Mouse (Mus musculus) liver, embryonic 16.5 days (tissue): ENCODE results near the gene Dram1. TPM values are rescaled to one million over a fixed set of nuclear protein-coding genes. Genes with fewer than 3 reads are reported as not detected.

Source experiments
- ATAC-seq: fragments of 200-750 bp; cut with Nextera tagmentation; 2 replicates; pipeline ENCODE4 v1.8.0; 2017; ENCODE audit warnings: low read depth, mild to moderate bottlenecking, moderate number of reproducible peaks, moderate library complexity
- H3K27ac ChIP-seq: fragments of 300-500 bp; sonication (generic); 2 replicates; pipeline ENCODE4 v1.5.1; 2014; ENCODE audit warnings: mild to moderate bottlenecking, low read length
- H3K27me3 ChIP-seq: fragments of 300-500 bp; sonication (generic); 2 replicates; pipeline ENCODE4 v1.6.1; 2014; ENCODE audit warnings: low read depth, low read length, mixed read lengths; ENCODE audit not compliant: control insufficient read depth, insufficient read depth
- H3K36me3 ChIP-seq: fragments of 300-500 bp; sonication (generic); 2 replicates; pipeline ENCODE4 v1.6.1; 2014; ENCODE audit warnings: mild to moderate bottlenecking; ENCODE audit not compliant: control insufficient read depth, insufficient read depth
- H3K4me1 ChIP-seq: fragments of 300-500 bp; sonication (generic); 2 replicates; pipeline ENCODE4 v1.6.1; 2014; ENCODE audit warnings: low read depth, low read length, mixed read lengths; ENCODE audit not compliant: control insufficient read depth
- H3K4me2 ChIP-seq: fragments of 300-500 bp; sonication (generic); 2 replicates; pipeline ENCODE4 v1.6.1; 2014; ENCODE audit warnings: low read depth, low read length, mixed read lengths
- H3K4me3 ChIP-seq: fragments of 300-500 bp; sonication (generic); 2 replicates; pipeline ENCODE4 v1.5.1; 2014; ENCODE audit warnings: low read depth, mild to moderate bottlenecking, low read length
- H3K9ac ChIP-seq: fragments of 300-500 bp; sonication (generic); 2 replicates; pipeline ENCODE4 v1.6.1; 2014; ENCODE audit warnings: low read depth, low read length
- H3K9me3 ChIP-seq: fragments of 300-500 bp; sonication (generic); replicated peaks from 2 replicates; pipeline ENCODE4 v1.6.1; 2016; ENCODE audit warnings: low read length; ENCODE audit not compliant: control insufficient read depth
- WGBS: fragments of 180-500 bp; shearing (Covaris S2); extraction: QIAGEN DNeasy Blood & Tissue Kit; methylation state at CpG from one replicate; pipeline ENCODE4 v1.1.7; 2014; ENCODE audit not compliant: insufficient replicate concordance; 5-methylcytosine and 5-hydroxymethylcytosine counted together
- polyA plus RNA-seq: library from polyadenylated mRNA; unstranded; fragments of >200 nt; fragmentation: Nextera tagmentation; extraction: Ambion mirVana; gene quantifications from 2 replicates; pipeline ENCODE4 v1.2.1, GENCODE M21; 2015

The Dram1 gene
- polyA plus RNA-seq, 1 experiment from 2014 or later: 2.5 TPM

GRCm38 (mm10) chr10:88409751-88410150 lies 30.9 kb upstream of the Dram1 start:
- no peaks in the 10 kb centered on the region for H3K4me1 ChIP-seq
- no peaks in the 10 kb centered on the region for H3K36me3 ChIP-seq
- 31% methylated on average over 2 of the region's 2 CpGs for WGBS
- H3K4me3 ChIP-seq: no peak overlapping the region
- H3K4me2 ChIP-seq: no peak overlapping the region
- no peak overlapping the region for H3K9ac ChIP-seq
- no peak overlapping the region for H3K27ac ChIP-seq
- H3K9me3 ChIP-seq: no peaks in the 10 kb centered on the region
- H3K27me3 ChIP-seq: no peaks in the 10 kb centered on the region
- ATAC-seq: no peak

GRCm38 (mm10) chr10:88407875-88408631 lies 29.2 kb upstream of the Dram1 start:
- H3K27ac ChIP-seq: no peak overlapping the region
- no peaks in the 10 kb centered on the region for H3K36me3 ChIP-seq
- no peak overlapping the region for H3K9ac ChIP-seq
- no peak overlapping the region for H3K4me3 ChIP-seq
- no peaks in the 10 kb centered on the region for H3K4me1 ChIP-seq
- H3K4me2 ChIP-seq: no peak overlapping the region
- no peaks in the 10 kb centered on the region for H3K27me3 ChIP-seq
- H3K9me3 ChIP-seq: no peaks in the 10 kb centered on the region
- 73% methylated on average over 12 of the region's 12 CpGs for WGBS
- no peak for ATAC-seq

- Histone ChIP-seq H3K36me3 (no peaks in the 10 kb centered on the region), H3K4me2 (no peak overlapping the region), H3K27ac (no peak overlapping the region), H3K9me3 (no peaks in the 10 kb centered on the region), H3K27me3 (no peaks in the 10 kb centered on the region), H3K4me3 (no peak overlapping the region), H3K9ac (no peak overlapping the region), H3K4me1 (no peaks in the 10 kb centered on the region)
- no peak for ATAC-seq
- 75% methylated on average over 7 of the region's 7 CpGs for WGBS
Measured at GRCm38 (mm10) chr10:88405812-88406211, 26.9 kb upstream of the Dram1 start.

GRCm38 (mm10) chr10:88404220-88404619 lies 25.3 kb upstream of the Dram1 start:
- 60% methylated on average over 6 of the region's 6 CpGs for WGBS
- H3K9me3 ChIP-seq: no peaks in the 10 kb centered on the region
- ATAC-seq: no peak
- H3K4me3 ChIP-seq: no peak overlapping the region
- H3K4me2 ChIP-seq: no peak overlapping the region
- H3K4me1 ChIP-seq: no peaks in the 10 kb centered on the region
- no peaks in the 10 kb centered on the region for H3K27me3 ChIP-seq
- no peak overlapping the region for H3K27ac ChIP-seq
- no peak overlapping the region for H3K9ac ChIP-seq
- H3K36me3 ChIP-seq: no peaks in the 10 kb centered on the region

- Histone ChIP-seq H3K9ac (no peak overlapping the region), H3K9me3 (no peaks in the 10 kb centered on the region), H3K27me3 (no peaks in the 10 kb centered on the region), H3K36me3 (no peaks in the 10 kb centered on the region), H3K4me2 (no peak overlapping the region), H3K4me1 (no peaks in the 10 kb centered on the region), H3K4me3 (no peak overlapping the region), H3K27ac (no peak overlapping the region)
- no peak for ATAC-seq
- WGBS: 75% methylated on average over 4 of the region's 4 CpGs
Measured at GRCm38 (mm10) chr10:88403021-88403420, 24.1 kb upstream of the Dram1 start.

- 54% methylated on average over 5 of the region's 5 CpGs for WGBS
- ATAC-seq: no peak
- H3K36me3 ChIP-seq: no peaks in the 10 kb centered on the region
Measured at GRCm38 (mm10) chr10:88399271-88399670, 20.4 kb upstream of the Dram1 start.

GRCm38 (mm10) chr10:88398668-88399243 lies 19.9 kb upstream of the Dram1 start:
- no peak for ATAC-seq
- Histone ChIP-seq H3K4me1 (no peaks in the 10 kb centered on the region), H3K4me2 (no peak overlapping the region), H3K27ac (no peak overlapping the region), H3K9ac (no peak overlapping the region), H3K36me3 (no peaks in the 10 kb centered on the region), H3K27me3 (no peaks in the 10 kb centered on the region), H3K4me3 (no peak overlapping the region), H3K9me3 (no peaks in the 10 kb centered on the region)
- WGBS: 42% methylated on average over 6 of the region's 6 CpGs

More at GRCm38 (mm10) chr10:88399271-88399670, 20.4 kb upstream of the Dram1 start:
- Histone ChIP-seq H3K4me2 (no peak overlapping the region), H3K9me3 (no peaks in the 10 kb centered on the region), H3K4me1 (no peaks in the 10 kb centered on the region), H3K27me3 (no peaks in the 10 kb centered on the region), H3K9ac (no peak overlapping the region), H3K4me3 (no peak overlapping the region), H3K27ac (no peak overlapping the region)

- Histone ChIP-seq H3K27me3 (no peaks in the 10 kb centered on the region), H3K9ac (no peak overlapping the region), H3K9me3 (no peaks in the 10 kb centered on the region), H3K36me3 (no peaks in the 10 kb centered on the region), H3K4me2 (no peak overlapping the region), H3K4me3 (no peak overlapping the region), H3K27ac (no peak overlapping the region), H3K4me1 (peaks cover 10% of the 10 kb centered on the region)
- ATAC-seq: no peak
- WGBS: 68% methylated on average over 9 of the region's 9 CpGs
Measured at GRCm38 (mm10) chr10:88392181-88392847, 13.4 kb upstream of the Dram1 start.

- Histone ChIP-seq H3K9ac (no peak overlapping the region), H3K27ac (no peak overlapping the region), H3K4me3 (no peak overlapping the region), H3K36me3 (no peaks in the 10 kb centered on the region), H3K9me3 (no peaks in the 10 kb centered on the region), H3K4me2 (no peak overlapping the region), H3K4me1 (peaks cover 10% of the 10 kb centered on the region), H3K27me3 (no peaks in the 10 kb centered on the region)
- 79% methylated on average over 9 of the region's 9 CpGs for WGBS
- no peak for ATAC-seq
Measured at GRCm38 (mm10) chr10:88391495-88391894, 12.6 kb upstream of the Dram1 start.
